Mouse (Mus musculus): ENCODE measurements around the gene Ghr. TPM values are rescaled to one million over a fixed set of nuclear protein-coding genes. Genes with fewer than 3 reads are reported as not detected.

The Ghr gene
- total RNA-seq, 2 experiments from 2014 or later = 12.2 to 16.1 TPM

DNA sequence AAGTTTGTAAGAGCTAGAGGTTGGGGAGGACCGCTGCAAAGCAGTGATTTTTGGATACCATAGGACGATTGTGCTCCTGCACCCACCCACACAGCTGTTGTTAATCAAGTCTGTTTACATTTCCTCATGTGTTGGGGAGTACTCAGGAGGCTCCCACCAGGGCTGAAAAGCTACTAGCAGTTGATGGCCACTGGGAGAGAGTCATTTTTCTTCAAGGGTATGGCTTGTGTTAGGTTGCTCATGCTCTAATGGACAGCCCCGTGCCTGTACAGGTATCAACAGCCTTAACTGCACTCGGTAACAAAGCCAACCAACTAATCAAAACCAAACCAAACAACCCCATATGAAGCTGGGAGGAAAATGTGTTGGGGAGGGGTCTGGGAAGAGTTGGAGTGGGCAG lies 313.8 kb downstream of the Ghr start:
- DNase-seq (ENCODE audit: low spot score in 2 of 2) = no peak
- intact Hi-C loops (cut with DNase I) = no loop called here

DNA sequence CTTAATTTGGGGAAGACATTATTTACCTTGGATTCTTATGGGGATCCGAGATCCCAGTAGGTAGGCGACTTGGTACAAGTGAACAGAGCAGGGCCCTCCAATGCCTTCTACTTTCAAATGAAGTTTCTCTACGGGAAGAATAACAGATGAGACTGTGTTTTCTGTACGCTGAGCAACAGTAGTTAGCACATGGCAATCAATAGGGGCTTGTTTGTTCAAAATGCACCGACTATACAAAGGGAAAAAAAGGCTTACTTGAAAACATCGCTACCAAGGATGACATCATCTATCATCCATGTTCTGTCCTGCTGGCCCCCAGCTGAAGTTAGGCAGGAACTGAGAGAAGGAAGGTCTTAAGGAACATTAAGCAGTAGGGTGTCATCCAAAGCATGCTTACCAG lies 315.0 kb downstream of the Ghr start, which contains the start of gene Selenop:
Gene Selenop, plus strand, starts transcription at position 301 of the 400 bp plus-strand sequence.
- no peak for DNase-seq (ENCODE audit: low spot score in 2 of 2)
- intact Hi-C loops (cut with DNase I) = no loop called here
